Mouse (Mus musculus) hindbrain, postnatal 0 days (tissue): ENCODE data around the gene Ddi2. TPM values are rescaled to one million over a fixed set of nuclear protein-coding genes. Genes with fewer than 3 reads are reported as not detected.

Experiments used
- ATAC-seq: fragments of 200-750 bp; cut with Nextera tagmentation; 2 replicates; pipeline ENCODE4 v1.8.0; 2017; ENCODE audit warnings: mild to moderate bottlenecking, moderate TSS enrichment, moderate library complexity
- DNase-seq: peaks from one replicate; pipeline ENCODE4 v3.0.0-alpha.2; 2015; ENCODE audit warnings: low spot score
- H3K27ac ChIP-seq: fragments of 300-500 bp; sonication (generic); 2 replicates; pipeline ENCODE4 v1.5.1; 2014; ENCODE audit warnings: mild to moderate bottlenecking
- H3K27me3 ChIP-seq: fragments of 300-500 bp; sonication (generic); 2 replicates; pipeline ENCODE4 v1.6.1; 2014; ENCODE audit warnings: low read length, mixed read lengths; ENCODE audit not compliant: insufficient read depth
- H3K36me3 ChIP-seq: fragments of 300-500 bp; sonication (generic); 2 replicates; pipeline ENCODE4 v1.6.1; 2014; ENCODE audit warnings: low read length, mixed read lengths; ENCODE audit not compliant: insufficient read depth
- H3K4me1 ChIP-seq: fragments of 300-500 bp; sonication (generic); 2 replicates; pipeline ENCODE4 v1.6.1; 2014; ENCODE audit warnings: antibody characterized with exemption, low read length, mixed read lengths; ENCODE audit not compliant: insufficient read depth
- H3K4me2 ChIP-seq: fragments of 300-500 bp; sonication (generic); 2 replicates; pipeline ENCODE4 v1.6.1; 2014; ENCODE audit warnings: low read depth, mild to moderate bottlenecking, low read length, moderate library complexity, mixed read lengths
- H3K4me3 ChIP-seq: fragments of 300-500 bp; sonication (generic); 2 replicates; pipeline ENCODE4 v1.5.1; 2014; ENCODE audit warnings: low read length
- H3K9ac ChIP-seq: fragments of 300-500 bp; sonication (generic); replicated peaks from 2 replicates; pipeline ENCODE4 v1.6.1; 2014; ENCODE audit warnings: mild to moderate bottlenecking, low read length, moderate library complexity, mixed read lengths
- H3K9me3 ChIP-seq: fragments of 300-500 bp; sonication (generic); 2 replicates; pipeline ENCODE4 v1.6.1; 2016; ENCODE audit warnings: low read length, mixed read lengths
- CTCF ChIP-seq: IDR thresholded peaks from 2 replicates; pipeline ENCODE4 v1.5.1; 2016; ENCODE audit warnings: antibody characterized with exemption, control low read depth, low read depth
- WGBS: fragments of 180-500 bp; shearing (Covaris S2); extraction: QIAGEN DNeasy Blood & Tissue Kit; methylation state at CpG from one replicate; pipeline ENCODE4 v1.1.7; 2014; 5-methylcytosine and 5-hydroxymethylcytosine counted together
- polyA plus RNA-seq: library from polyadenylated mRNA; unstranded; fragments of >200 nt; fragmentation: Nextera tagmentation; extraction: Ambion mirVana; gene quantifications from 2 replicates; pipeline ENCODE4 v1.2.1, GENCODE M21; 2015
- total RNA-seq: library from RNA; depleted of rRNA; stranded (reverse); fragments of >200 nt; gene quantifications from 2 replicates; pipeline ENCODE4 v1.2.3, GENCODE M21; 2014

Gene Ddi2
- total and polyA plus RNA-seq, 2 experiments from 2014 or later: 12.5 to 20.9 TPM

DNA sequence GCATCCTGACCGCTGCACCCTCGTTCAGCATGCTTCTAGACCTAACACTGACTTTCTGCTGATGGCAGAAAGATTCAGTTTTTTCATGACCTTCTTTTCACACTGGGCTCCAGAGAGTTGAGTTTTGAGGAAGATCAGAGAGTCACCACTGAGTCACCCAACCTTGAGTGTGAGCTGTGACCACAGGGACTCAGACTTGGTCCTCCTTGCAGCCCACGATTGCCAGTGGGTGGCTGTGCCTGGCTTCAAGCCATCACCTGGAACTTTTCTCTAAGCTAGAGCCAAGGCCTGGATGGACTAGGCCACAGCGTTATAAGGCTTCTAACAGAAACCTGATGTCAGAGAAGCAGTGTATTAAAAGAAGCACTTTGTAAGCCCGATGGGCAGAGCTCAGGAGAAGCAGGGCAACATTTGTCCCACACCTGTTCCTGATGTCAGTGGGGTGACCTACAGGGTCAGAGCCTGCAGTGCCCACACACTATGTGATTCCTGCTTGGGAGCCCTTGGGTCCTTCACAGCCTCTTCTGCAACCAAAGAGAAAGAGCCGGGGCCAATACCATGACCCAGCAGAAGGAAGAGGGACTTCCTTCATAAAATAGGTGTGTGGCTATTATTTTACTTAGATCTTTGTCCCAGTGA is 64.3 kb downstream of the Ddi2 start:
- Histone ChIP-seq H3K9me3 (no peaks in the 10 kb centered on the region), H3K4me3 (no peak overlapping the region), H3K27me3 (no peaks in the 10 kb centered on the region), H3K9ac (no peak overlapping the region), H3K36me3 (peaks cover 7% of the 10 kb centered on the region; the same call in 1 of the 2 replicates), H3K4me2 (no peak overlapping the region), H3K27ac (no peak overlapping the region), H3K4me1 (peaks cover 5% of the 10 kb centered on the region; the same call in 1 of the 2 replicates)
- no peak for DNase-seq
- 85% methylated on average over 6 of the region's 6 CpGs for WGBS
- no peak for ATAC-seq
- TF ChIP-seq CTCF: no peak

DNA sequence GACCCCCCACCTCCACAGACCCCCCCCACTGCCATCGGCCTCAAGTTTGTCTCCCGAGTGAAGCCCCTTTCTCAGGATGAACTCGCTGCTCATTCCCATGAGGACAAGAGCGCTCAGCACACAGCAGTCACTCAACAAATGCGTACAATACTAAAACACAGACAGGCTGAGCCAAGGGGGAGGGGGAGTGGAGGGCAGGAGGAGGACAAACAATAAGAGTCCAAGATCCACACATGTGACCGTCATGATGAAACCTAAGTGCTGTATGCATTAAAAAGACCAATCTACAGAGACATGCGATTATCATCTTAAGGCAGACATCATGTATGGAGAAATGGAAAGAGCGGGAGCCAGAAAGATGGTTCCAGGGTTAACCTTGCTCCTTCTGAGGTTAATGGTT is 66.3 kb downstream of the Ddi2 start:
- Histone ChIP-seq H3K4me1 (peaks cover 5% of the 10 kb centered on the region; the same call in 1 of the 2 replicates), H3K4me2 (no peak overlapping the region), H3K27ac (0 out of 2 replicates have a peak overlapping the region, but pooled peaks have one; percentile 23), H3K9ac (no peak overlapping the region), H3K36me3 (peaks cover 7% of the 10 kb centered on the region; the same call in 1 of the 2 replicates), H3K4me3 (no peak overlapping the region), H3K27me3 (no peaks in the 10 kb centered on the region), H3K9me3 (no peaks in the 10 kb centered on the region)
- TF ChIP-seq CTCF: no peak
- DNase-seq: no peak
- WGBS: 68% methylated on average over 8 of the region's 8 CpGs
- no peak for ATAC-seq

DNA sequence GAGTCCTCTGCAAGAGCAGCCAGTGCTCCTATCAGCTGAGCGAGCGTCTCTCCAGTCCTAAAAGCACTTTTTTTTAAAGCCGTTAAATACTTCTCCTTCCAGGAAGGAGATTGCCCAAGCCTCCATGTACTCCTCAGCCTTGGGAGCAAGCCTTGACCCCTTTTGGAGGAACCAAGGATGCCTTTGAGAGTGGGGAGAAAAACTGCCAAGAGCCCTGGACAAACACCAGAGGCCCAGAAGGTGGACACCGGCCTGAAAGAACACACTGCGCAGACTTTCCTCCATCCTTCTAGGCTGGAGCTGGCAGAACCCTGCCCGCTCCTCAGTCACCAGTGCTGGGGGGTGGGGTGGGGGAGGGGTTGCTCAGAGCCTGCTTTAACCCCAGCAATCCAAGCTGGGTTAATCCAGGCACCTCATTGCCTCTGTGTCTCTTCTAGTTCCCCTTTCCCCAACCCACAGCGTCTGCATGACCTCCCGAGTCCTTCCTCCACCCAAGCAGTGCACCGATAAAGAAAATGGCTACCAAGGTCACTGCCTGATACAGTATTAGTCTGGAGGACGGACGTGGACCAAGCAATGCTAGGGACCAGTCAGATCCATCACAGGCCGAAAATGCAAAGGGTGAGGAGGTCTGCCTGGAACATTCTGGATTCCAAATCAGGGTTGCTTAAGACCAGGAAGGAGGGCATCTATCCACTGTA is 67.2 kb downstream of the Ddi2 start:
- 82% methylated on average over 12 of the region's 12 CpGs for WGBS

DNA sequence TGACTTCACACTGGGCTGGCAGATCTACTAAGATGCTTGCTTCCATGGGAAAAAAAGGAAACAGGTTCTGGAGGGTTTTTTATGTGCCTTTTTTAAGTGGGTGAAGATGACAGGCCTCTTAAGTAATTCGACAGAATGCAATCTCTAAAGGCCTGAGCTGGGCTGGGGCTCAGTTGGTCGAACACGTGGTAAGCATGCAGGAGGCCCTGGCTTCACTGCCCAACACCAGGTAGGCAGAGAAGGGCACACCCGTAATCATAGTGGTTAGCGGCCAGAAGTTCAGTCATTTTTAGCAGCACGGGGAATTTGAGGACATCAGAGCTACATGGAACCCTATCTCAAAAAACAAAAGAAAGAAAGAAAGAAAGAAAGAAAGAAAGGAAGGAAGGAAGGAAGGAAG is 68.7 kb downstream of the Ddi2 start:
- no peaks in the 10 kb centered on the region for H3K9me3 ChIP-seq
- DNase-seq (no peak), ATAC-seq (no peak)
- TF ChIP-seq CTCF: no peak
- no peak overlapping the region for H3K9ac ChIP-seq
- H3K27ac ChIP-seq: peak overlapping the region; percentile 70; the same call in 1 of the 2 replicates
- H3K27me3 ChIP-seq: no peaks in the 10 kb centered on the region
- WGBS: 83% methylated on average over 6 of the region's 6 CpGs
- H3K4me3 ChIP-seq: no peak overlapping the region
- peaks cover 5% of the 10 kb centered on the region; the same call in 1 of the 2 replicates for H3K4me1 ChIP-seq
- no peaks in the 10 kb centered on the region for H3K36me3 ChIP-seq
- H3K4me2 ChIP-seq: no peak overlapping the region

More for the DNA sequence above, 67.2 kb downstream of the Ddi2 start:
- DNase-seq (peak; percentile 20), ATAC-seq (no peak)
- H3K4me3 ChIP-seq: no peak overlapping the region
- no peak overlapping the region for H3K9ac ChIP-seq
- H3K27me3 ChIP-seq: no peaks in the 10 kb centered on the region
- no peaks in the 10 kb centered on the region for H3K9me3 ChIP-seq
- H3K27ac ChIP-seq: peak overlapping the region; percentile 54; the same call in 1 of the 2 replicates
- H3K36me3 ChIP-seq: peaks cover 3% of the 10 kb centered on the region; the same call in 1 of the 2 replicates
- no peak for TF ChIP-seq CTCF
- no peak overlapping the region for H3K4me2 ChIP-seq
- peaks cover 5% of the 10 kb centered on the region; the same call in 1 of the 2 replicates for H3K4me1 ChIP-seq

DNA sequence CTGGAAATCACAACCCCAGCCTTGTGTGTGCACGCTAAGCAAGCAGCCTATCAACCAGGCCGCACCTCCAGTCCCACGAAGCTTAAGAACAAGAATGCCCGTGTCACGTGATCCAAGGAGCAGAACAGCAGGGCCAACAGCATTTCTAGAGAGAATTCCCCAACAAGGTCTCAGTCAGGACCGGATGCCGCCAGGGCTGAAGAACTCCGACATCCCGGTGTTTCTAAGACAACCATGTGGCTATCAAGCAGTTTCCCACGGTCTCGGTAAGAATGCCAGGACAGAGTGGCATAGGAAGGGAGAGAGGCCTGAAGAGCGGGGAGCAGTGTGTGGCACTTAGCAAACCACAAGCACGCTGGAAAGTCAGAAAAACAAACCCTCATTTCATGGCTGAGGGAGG is 69.4 kb downstream of the Ddi2 start:
- peaks cover 5% of the 10 kb centered on the region for H3K4me1 ChIP-seq
- no peaks in the 10 kb centered on the region for H3K27me3 ChIP-seq
- no peak for TF ChIP-seq CTCF
- ATAC-seq (peak; percentile 73), DNase-seq (peak; percentile 31)
- H3K9me3 ChIP-seq: no peaks in the 10 kb centered on the region
- no peak overlapping the region for H3K4me3 ChIP-seq
- H3K9ac ChIP-seq: no peak overlapping the region
- H3K27ac ChIP-seq: peak overlapping the region; percentile 70; the same call in 1 of the 2 replicates
- H3K36me3 ChIP-seq: no peaks in the 10 kb centered on the region
- 67% methylated on average over 13 of the region's 13 CpGs for WGBS
- H3K4me2 ChIP-seq: no peak overlapping the region

DNA sequence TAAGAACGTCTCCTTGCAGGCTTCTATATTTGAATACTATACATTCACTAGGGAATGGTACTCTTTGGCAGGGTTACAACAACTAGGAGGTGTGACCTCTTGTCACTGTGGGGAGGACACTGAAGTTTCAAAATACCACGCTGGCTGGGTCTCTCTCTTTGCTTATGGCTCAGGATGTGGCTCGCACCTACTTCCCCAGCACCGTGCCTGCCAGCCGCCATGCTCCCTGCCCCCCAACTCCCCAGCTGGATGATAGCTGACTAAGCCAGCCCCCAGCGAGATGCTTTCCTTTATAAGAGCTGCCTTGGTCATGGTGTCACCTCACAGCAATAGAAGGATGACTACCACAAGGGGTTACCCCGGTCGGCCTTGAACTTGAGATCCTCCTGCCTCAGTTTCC is 70.2 kb downstream of the Ddi2 start:
- WGBS: 83% methylated on average over 8 of the region's 8 CpGs
- peaks cover 8% of the 10 kb centered on the region for H3K4me1 ChIP-seq
- DNase-seq: no peak
- no peak overlapping the region for H3K4me3 ChIP-seq
- H3K27ac ChIP-seq: no peak overlapping the region
- ATAC-seq: no peak
- no peaks in the 10 kb centered on the region for H3K9me3 ChIP-seq
- H3K9ac ChIP-seq: no peak overlapping the region
- no peak overlapping the region for H3K4me2 ChIP-seq
- H3K27me3 ChIP-seq: no peaks in the 10 kb centered on the region
- TF ChIP-seq CTCF: no peak
- no peaks in the 10 kb centered on the region for H3K36me3 ChIP-seq
